Mouse (Mus musculus): ENCODE measurements around the gene Nck2. TPM values are rescaled to one million over a fixed set of nuclear protein-coding genes. Genes with fewer than 3 reads are reported as not detected.

Gene Nck2
- polyA plus RNA-seq, 1 experiment: 21.0 TPM

GRCm38 (mm10) chr1:43521512-43521911 lies 77.1 kb downstream of the Nck2 start:
- TF ChIP-seq POLR2A (IDR thresholded peaks at IDR 0.05; ENCODE audit: borderline replicate concordance, control insufficient read depth, low read depth, low read length) (no peak), CTCF (IDR thresholded peaks at IDR 0.05; ENCODE audit: control insufficient read depth, insufficient read depth, low read length) (no peak)
- Histone ChIP-seq H3K4me3 (replicated peaks; ENCODE audit: control insufficient read depth, low read depth, low read length) (no peak overlapping the region), H3K4me1 (ENCODE audit: control insufficient read depth, insufficient read depth, low read length) (no peaks in the 10 kb centered on the region; the same call in 1 of the 2 replicates), H3K27ac (ENCODE audit: control insufficient read depth, insufficient read depth, low read depth, low read length, poor library complexity) (no peak overlapping the region)
- 31% methylated on average over 3 of the region's 3 CpGs for WGBS

DNA sequence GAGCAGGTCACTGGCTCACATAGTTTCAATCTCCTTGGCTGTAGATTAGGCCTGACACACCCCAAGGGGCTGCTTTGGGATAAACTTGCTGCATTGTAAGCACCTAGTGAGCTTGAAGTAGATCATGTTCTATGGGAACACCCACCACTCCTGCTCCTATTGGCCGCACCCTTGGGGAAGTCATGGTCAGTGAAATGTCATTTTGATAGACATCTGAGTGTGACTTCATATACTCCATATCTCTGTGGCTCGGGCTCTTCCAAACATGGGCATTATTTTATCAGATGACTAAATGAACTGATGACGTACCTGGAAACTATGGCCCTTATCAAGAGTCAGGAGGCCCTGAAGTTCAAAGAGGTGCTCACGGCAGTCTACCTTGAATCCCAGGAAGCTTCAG lies 77.6 kb downstream of the Nck2 start:
- Histone ChIP-seq H3K4me1 (ENCODE audit: control insufficient read depth, insufficient read depth, low read length) (no peaks in the 10 kb centered on the region; the same call in 1 of the 2 replicates), H3K4me3 (replicated peaks; ENCODE audit: control insufficient read depth, low read depth, low read length) (no peak overlapping the region), H3K27ac (ENCODE audit: control insufficient read depth, insufficient read depth, low read depth, low read length, poor library complexity) (no peak overlapping the region)
- TF ChIP-seq CTCF (IDR thresholded peaks at IDR 0.05; ENCODE audit: control insufficient read depth, insufficient read depth, low read length) (no peak), POLR2A (IDR thresholded peaks at IDR 0.05; ENCODE audit: borderline replicate concordance, control insufficient read depth, low read depth, low read length) (no peak)
- 69% methylated on average over 4 of the region's 4 CpGs for WGBS

DNA sequence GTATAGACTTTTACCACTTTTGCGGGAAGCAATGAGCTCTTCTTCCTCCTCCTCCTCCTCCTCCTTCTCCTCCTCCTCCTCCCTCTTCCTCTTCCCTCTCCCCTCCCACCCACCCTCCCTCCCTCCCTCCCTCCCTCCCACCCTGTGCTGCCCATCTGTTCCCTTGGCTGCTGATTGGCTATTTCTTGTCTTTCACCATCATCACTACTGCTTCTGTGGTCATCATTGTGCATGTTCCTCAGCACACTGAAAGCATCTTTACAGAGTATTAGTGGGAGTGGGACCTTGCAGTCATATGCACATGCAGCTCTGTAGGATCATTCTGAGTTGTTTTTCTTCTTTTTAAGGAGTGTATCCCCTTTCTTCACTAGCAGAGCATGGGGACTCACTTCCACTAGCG lies 78.6 kb downstream of the Nck2 start:
- no peaks in the 10 kb centered on the region; the same call in 1 of the 2 replicates for H3K4me1 ChIP-seq (ENCODE audit: control insufficient read depth, insufficient read depth, low read length)
- 75% methylated on average over 2 of the region's 2 CpGs for WGBS
- H3K4me3 ChIP-seq (replicated peaks; ENCODE audit: control insufficient read depth, low read depth, low read length): no peak overlapping the region
- no peak for TF ChIP-seq POLR2A (IDR thresholded peaks at IDR 0.05; ENCODE audit: borderline replicate concordance, control insufficient read depth, low read depth, low read length)
- no peak for TF ChIP-seq CTCF (IDR thresholded peaks at IDR 0.05; ENCODE audit: control insufficient read depth, insufficient read depth, low read length)
- H3K27ac ChIP-seq (ENCODE audit: control insufficient read depth, insufficient read depth, low read depth, low read length, poor library complexity): no peak overlapping the region

DNA sequence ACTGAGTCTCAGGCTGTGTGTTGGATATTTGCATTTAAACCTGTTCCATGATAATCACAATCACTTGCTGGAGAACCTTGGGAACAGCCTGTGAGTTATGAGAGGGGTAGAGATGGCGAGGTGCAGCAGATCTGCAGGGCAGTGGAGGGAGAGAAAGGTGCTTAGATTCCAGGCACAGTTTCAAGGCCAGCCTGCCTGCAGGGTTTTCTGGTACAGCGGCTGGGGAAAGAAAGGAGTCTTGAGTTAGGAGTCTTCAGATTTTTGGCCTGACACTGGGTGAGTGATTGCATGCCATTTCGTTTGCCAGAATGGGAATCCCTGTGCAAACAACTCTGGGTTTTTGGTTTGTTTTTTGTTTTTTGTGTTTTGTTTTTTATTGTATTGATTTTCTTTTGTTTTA lies 80.0 kb downstream of the Nck2 start:
- Histone ChIP-seq H3K27ac (ENCODE audit: control insufficient read depth, insufficient read depth, low read depth, low read length, poor library complexity) (no peak overlapping the region), H3K4me1 (ENCODE audit: control insufficient read depth, insufficient read depth, low read length) (no peaks in the 10 kb centered on the region; the same call in 1 of the 2 replicates), H3K4me3 (replicated peaks; ENCODE audit: control insufficient read depth, low read depth, low read length) (no peak overlapping the region)
- 74% methylated on average over 3 of the region's 3 CpGs for WGBS
- TF ChIP-seq CTCF (IDR thresholded peaks at IDR 0.05; ENCODE audit: control insufficient read depth, insufficient read depth, low read length) (no peak), POLR2A (IDR thresholded peaks at IDR 0.05; ENCODE audit: borderline replicate concordance, control insufficient read depth, low read depth, low read length) (no peak)

GRCm38 (mm10) chr1:43528275-43528674 lies 83.9 kb downstream of the Nck2 start:
- H3K4me1 ChIP-seq (ENCODE audit: control insufficient read depth, insufficient read depth, low read length): no peaks in the 10 kb centered on the region
- no peak overlapping the region for H3K27ac ChIP-seq (ENCODE audit: control insufficient read depth, insufficient read depth, low read depth, low read length, poor library complexity)
- 87% methylated on average over 2 of the region's 2 CpGs for WGBS
- no peak overlapping the region for H3K4me3 ChIP-seq (replicated peaks; ENCODE audit: control insufficient read depth, low read depth, low read length)
- TF ChIP-seq CTCF (IDR thresholded peaks at IDR 0.05; ENCODE audit: control insufficient read depth, insufficient read depth, low read length) (no peak), POLR2A (IDR thresholded peaks at IDR 0.05; ENCODE audit: borderline replicate concordance, control insufficient read depth, low read depth, low read length) (no peak)

- 77% methylated on average over 1 of the region's 1 CpGs for WGBS
- H3K27ac ChIP-seq (ENCODE audit: control insufficient read depth, insufficient read depth, low read depth, low read length, poor library complexity): no peak overlapping the region
- no peak for TF ChIP-seq CTCF (IDR thresholded peaks at IDR 0.05; ENCODE audit: control insufficient read depth, insufficient read depth, low read length)
- no peak for TF ChIP-seq POLR2A (IDR thresholded peaks at IDR 0.05; ENCODE audit: borderline replicate concordance, control insufficient read depth, low read depth, low read length)
Observed at GRCm38 (mm10) chr1:43529086-43529485, 84.7 kb downstream of the Nck2 start.

GRCm38 (mm10) chr1:43530295-43531020 lies 86.1 kb downstream of the Nck2 start:
- TF ChIP-seq CTCF (IDR thresholded peaks at IDR 0.05; ENCODE audit: control insufficient read depth, insufficient read depth, low read length) (no peak), POLR2A (IDR thresholded peaks at IDR 0.05; ENCODE audit: borderline replicate concordance, control insufficient read depth, low read depth, low read length) (no peak)
- H3K4me3 ChIP-seq (replicated peaks; ENCODE audit: control insufficient read depth, low read depth, low read length): no peak overlapping the region
- WGBS: 49% methylated on average over 7 of the region's 7 CpGs
- H3K27ac ChIP-seq (ENCODE audit: control insufficient read depth, insufficient read depth, low read depth, low read length, poor library complexity): no peak overlapping the region
- H3K4me1 ChIP-seq (ENCODE audit: control insufficient read depth, insufficient read depth, low read length): no peaks in the 10 kb centered on the region; the same call in 1 of the 2 replicates

More at GRCm38 (mm10) chr1:43529086-43529485, 84.7 kb downstream of the Nck2 start:
- Histone ChIP-seq H3K4me1 (ENCODE audit: control insufficient read depth, insufficient read depth, low read length) (no peaks in the 10 kb centered on the region), H3K4me3 (replicated peaks; ENCODE audit: control insufficient read depth, low read depth, low read length) (no peak overlapping the region)

DNA sequence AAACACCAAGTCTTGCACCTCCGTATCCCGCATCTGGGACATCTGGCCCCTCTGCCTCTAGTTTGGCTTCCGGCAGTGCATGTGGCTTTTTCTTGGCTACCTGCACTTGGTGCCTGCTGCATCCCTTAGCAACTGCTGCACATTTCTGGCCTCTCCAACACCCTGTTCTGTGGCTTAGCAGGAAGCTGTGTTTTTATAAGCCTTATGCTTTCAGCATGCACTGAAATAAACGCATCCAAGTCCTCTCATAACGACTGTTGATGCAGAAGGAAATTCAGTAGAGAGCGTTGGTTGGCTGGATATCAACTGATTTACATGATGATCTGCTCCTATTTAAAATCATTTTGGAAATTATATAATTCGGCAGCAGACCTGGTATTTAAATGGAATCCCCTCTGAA lies 86.9 kb downstream of the Nck2 start:
- H3K4me1 ChIP-seq (ENCODE audit: control insufficient read depth, insufficient read depth, low read length): no peaks in the 10 kb centered on the region; the same call in 1 of the 2 replicates
- TF ChIP-seq CTCF (IDR thresholded peaks at IDR 0.05; ENCODE audit: control insufficient read depth, insufficient read depth, low read length): no peak
- TF ChIP-seq POLR2A (IDR thresholded peaks at IDR 0.05; ENCODE audit: borderline replicate concordance, control insufficient read depth, low read depth, low read length): no peak
- H3K27ac ChIP-seq (ENCODE audit: control insufficient read depth, insufficient read depth, low read depth, low read length, poor library complexity): no peak overlapping the region
- WGBS: 73% methylated on average over 7 of the region's 7 CpGs
- H3K4me3 ChIP-seq (replicated peaks; ENCODE audit: control insufficient read depth, low read depth, low read length): no peak overlapping the region

Measured in bone marrow, adult 2 months (tissue).